Mouse (Mus musculus): ENCODE data around the gene Slc9a9.

GRCm38 (mm10) chr9:95266924-95267323, 597.2 kb downstream of the Slc9a9 start:
- TF ChIP-seq POLR2A (IDR thresholded peaks at IDR 0.05; ENCODE audit: control insufficient read depth, low read depth, low read length) (no peak), CTCF (IDR thresholded peaks at IDR 0.05; ENCODE audit: control insufficient read depth, insufficient read depth, insufficient replicate concordance, low read depth, low read length) (no peak)
